Mouse (Mus musculus) mesoderm, embryonic 11.5 days (tissue): ENCODE data around the gene Rhof.

Experiments used
- DNase-seq: peaks from one replicate; pipeline ENCODE4 v3.0.0-alpha.2; 2012; ENCODE audit warnings: low read depth, low spot score

Gene Rhof

GRCm38 (mm10) chr5:123135471-123136360 is 3.2 kb upstream of the Rhof start:
- DNase-seq = peak; percentile 48

DNA sequence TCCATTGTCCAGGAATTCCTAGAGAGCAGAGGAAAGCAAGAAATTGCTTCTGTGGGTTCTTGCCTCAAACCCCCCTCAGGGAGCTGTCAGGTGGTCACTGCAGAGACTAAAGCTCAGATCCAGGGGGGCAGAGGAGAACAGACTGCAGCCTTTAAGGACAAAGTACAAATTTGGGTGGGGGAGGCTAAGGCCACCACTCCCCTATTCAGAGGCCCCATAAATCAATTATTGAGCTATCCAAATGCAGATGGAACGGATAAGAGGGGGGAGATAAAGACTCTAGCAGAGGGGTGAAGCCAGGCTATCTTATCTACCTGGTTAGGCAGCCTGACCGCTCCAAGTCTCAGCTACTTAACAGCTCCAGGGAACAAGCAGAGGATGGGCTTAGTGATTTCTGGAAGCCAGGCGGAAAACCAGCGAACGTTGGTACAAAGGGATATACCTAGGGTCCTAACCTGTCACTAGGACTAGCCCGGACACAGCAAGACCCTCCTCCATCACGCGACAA is 2.4 kb upstream of the Rhof start:
- no peak for DNase-seq

DNA sequence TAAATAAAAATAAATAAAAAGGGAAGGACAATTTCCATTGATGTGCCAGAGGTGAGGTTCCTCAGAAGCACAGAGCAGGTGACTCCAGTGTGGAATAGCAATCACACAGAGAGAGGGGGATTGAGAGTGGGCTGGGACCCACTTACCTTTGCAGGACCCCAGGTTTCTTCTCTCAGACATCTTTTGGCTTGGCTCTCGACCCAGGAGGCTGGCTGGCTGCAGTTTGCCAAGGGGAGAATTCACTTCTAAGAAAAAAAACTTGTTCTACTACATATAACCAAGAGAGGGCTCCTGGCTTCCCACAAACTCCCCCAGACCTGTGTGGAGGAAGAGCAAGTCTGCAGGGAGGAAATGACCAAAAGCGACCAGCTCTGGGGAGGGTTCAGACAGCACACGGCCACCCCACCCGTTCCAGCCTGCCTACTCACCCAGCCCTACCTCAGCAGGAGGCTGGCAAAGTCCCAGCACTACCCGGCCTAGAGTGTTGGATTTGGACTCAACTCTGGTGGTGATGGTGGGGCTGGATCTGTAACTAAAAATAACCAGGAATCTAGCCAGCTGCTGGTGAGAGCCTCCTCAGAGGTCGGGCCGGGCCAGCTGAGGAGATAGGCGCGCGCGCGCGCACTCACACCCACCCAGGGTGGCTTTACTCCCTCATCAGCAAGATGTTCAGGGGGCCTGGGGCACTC is 1.8 kb upstream of the Rhof start:
- DNase-seq = no peak

DNA sequence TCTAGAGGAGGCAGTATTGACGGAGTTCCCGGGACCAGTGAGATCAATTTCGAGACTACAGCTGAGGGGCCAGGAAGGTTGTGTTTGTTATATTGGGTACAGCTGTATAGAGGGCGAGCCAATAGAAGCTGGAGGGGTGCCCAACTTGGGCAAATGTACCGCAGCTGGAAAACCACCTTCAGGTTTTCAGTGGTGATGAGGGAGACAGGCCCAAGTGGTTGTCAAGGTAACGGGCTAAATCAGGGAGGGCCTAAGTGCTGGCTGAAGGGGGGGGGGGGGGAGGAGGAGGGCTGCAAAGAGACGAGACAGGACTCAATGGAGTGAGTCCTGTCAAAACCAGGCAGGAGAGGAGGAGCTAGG is 1.3 kb upstream of the Rhof start:
- no peak for DNase-seq

DNA sequence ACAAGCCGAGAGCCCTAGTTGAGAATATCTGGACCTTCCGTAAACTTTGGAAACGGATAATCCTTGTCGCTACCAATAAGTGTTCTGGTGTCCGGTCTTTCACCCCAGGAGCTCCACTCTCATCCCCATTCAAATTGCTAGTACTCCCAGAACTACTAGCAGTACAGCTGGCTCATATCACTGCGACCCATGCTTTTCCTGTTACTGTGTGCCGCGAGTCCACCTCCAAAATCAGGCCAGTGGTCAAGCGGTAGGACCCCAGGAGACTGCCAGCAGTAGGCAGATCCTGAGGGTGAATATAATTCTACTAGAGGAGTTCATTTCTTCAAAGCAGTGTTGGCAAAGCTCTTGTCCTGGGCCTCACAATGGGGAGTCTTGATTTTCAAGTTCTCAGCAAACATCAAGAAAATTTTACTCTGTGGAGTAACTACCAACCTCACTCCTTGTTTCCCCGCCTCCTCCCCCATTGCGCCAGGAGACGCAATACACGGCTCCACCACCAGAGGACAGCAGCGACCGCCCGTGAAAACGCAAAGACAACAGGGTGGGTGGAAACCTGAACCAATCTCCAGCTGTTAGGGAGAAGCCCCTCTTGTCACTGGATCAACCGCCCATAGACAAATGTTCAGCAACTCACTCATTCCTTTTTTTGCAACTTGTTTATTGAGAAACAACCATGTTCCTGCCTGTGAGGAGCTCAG is 741 bp upstream of the Rhof start:
- peak; percentile 91 for DNase-seq

DNA sequence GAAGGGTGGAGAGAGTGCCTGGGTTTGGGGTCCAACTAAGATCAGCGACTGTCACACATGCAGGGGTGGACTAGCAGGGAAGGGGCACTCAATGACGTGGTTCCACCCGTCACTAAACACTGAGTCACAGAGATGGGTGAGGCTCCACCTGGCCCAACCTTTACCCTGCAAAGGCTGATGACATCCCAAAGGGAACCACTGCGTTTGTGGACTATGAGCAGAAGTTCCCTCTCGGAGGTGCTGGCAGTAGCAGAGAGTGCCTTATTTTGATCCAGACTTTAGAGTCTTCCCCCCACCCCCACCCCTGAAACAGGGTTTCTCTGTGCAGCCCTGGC is 1.7 kb downstream of the Rhof start:
- DNase-seq = no peak

DNA sequence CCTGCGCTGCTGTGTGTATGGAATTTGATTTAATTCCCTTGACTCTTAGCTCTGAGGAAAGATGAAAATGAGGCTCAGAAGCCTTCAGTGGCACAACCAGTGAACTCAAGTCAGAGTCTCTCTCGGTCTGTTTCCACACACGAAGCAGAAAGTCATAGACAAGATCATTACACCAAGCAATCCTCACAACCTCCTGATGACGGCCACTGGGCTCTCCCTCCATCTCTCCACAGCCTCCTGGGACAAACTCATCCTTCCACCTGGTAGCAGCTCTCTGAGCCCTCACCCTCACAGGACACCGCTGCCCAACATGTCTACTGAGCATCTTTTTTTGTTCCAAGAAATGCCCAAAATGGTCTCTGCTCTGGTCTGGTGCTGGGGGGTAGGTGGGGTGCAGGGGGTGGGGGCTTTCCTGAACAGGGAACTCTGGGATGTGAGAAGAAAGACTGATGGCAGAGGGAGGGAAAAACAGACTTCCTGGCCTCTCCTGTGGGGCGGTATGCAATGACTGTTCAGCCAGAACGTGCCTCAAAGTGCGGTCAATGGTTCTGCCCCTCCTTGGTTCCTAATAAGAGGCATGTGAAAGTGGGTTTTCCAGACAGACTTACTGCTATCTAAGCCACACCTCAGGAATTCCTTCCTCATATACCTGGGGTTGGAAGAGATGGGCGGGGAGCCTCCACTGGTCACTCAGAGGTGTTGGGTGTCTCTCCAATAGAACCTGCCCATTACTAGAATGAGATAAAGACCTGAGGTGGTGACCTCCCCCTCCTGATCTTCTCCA is 2.3 kb downstream of the Rhof start:
- no peak for DNase-seq

- no peak for DNase-seq
Observed at GRCm38 (mm10) chr5:123129170-123129757, 3.2 kb downstream of the Rhof start.

GRCm38 (mm10) chr5:123128426-123129169 is 3.9 kb downstream of the Rhof start:
- no peak for DNase-seq

GRCm38 (mm10) chr5:123127031-123127430 is 5.5 kb downstream of the Rhof start:
- DNase-seq = no peak

DNA sequence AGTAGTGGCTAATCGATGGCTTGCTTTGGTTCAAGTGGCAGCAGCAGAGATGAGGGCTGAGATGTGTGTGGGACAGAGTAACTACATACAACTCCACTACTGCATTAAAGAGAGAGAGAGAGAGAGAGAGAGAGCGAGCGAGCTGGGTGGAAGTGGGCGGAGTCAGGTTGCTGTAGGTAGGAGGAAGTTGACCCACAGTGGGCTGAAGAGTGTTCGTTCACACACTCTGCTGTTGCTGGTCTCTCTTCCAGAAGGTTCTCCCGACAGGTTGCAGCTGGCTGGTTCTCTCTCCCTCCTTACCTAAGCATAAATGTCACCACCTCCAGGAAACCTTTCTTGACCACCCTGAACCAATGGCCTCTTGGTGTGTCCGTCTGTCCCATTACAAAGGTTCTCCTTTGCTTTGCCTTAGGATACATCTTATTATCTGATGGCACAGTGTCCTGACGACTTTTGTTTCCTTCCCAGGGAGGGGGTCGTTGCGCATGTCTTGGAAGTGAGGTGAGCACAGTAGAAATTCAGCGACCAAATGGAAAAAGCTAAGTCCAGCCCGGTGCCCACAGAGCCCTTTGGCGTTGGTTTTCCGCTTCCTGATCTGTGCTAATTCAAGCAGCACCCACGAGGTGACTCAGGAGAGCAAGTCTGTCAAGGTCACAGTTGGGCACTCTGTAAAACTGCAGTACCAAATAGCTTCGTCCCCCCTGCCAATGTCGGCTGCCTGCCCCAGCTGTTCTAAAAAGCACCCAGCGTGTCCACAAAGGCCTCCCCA is 6.7 kb downstream of the Rhof start:
- no peak for DNase-seq

DNA sequence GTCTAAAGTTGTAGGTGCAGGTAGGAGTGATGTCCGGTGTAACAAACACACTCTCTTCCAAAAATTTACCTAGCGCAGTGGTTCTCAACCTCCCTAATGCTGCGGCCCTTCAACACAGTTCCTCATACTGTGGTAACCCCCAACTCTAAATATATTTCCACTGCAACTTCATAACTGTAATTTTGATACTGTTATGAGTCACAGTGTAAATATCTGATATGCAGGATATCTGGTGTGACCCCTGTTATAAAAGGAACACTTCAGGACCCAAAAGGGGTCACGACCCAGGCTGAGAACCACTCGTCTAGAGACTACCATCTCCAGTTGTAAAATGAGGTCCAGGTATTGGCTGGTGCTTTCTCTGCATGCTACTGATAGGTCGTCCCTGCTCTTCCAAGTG is 7.4 kb downstream of the Rhof start:
- no peak for DNase-seq

DNA sequence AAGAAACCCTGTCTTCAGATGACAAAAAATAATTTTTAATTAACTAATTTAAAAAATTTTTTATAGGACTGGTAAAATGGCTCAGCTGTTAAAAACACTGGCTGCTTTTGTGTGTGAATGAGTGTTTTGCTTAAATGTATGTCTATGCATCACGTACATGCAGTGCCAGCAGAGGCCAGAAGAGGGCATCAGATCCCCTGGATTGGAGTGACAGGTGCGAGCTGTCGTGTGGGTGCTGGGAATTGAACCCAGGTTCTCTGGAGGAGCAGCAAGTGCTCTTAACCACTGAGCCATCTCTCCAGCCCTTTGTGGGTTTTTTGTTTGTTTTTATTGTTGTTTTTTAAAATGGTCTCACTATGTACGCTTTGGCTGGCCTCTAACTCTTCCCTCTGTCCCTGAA is 10.3 kb downstream of the Rhof start:
- DNase-seq = no peak

GRCm38 (mm10) chr5:123120624-123121215 is 11.8 kb downstream of the Rhof start:
- no peak for DNase-seq

- DNase-seq = no peak
Observed at GRCm38 (mm10) chr5:123118826-123119225, 13.7 kb downstream of the Rhof start.

DNA sequence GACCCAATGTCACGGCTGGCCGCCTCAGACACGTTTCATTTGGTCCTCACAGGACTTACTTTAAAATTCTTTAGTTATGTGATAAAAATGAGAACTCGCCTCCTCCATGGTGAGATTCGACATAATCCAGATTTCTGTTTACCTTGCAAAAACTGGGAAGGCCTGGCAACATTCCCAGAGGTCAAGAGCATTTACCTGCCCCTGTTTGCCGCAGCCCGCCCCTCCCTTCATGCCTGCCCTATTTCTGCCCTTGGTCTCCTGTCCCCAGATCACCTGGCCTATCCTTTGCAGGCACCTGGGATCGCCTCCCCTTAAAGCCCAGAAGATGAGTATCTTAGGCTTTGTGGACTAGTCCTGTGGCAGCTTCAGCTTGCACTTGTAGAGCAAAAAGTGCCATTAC is 14.7 kb downstream of the Rhof start:
- no peak for DNase-seq

GRCm38 (mm10) chr5:123117257-123117656 is 15.2 kb downstream of the Rhof start:
- peak; percentile 73 for DNase-seq

- DNase-seq = no peak
Observed at GRCm38 (mm10) chr5:123116080-123116479, 16.4 kb downstream of the Rhof start.

DNA sequence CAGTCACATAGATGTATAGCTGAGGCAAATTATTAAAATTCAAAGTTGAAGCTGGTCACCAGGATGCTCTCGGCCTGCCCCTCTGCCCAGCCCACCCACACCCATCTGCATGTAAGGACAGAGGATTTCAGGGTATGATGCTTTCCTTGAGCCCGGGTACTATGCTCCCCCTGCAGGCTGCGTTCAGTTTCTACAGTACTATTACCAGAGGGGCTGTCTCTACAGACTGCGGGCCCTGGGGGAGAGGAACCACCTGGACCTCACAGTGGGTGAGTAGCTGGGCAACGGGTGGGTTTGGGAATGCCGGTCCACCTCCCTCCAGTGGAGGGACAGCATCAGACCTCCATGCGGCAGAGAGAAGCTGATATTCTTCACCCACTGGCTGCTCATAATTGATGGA is 17.6 kb downstream of the Rhof start:
- peak; percentile 56 for DNase-seq
